Mouse (Mus musculus) midbrain, embryonic 13.5 days (tissue): ENCODE measurements around the gene Smtnl1. TPM values are rescaled to one million over a fixed set of nuclear protein-coding genes. Genes with fewer than 3 reads are reported as not detected.
A peak's percentile ranks its signal among the peaks of the same experiment; 100 is the strongest.

Source experiments
- ATAC-seq: fragments of 200-750 bp; cut with Nextera tagmentation; 2 replicates; pipeline ENCODE4 v1.8.0; 2017; ENCODE audit warnings: mild to moderate bottlenecking, moderate TSS enrichment, moderate library complexity
- H3K27ac ChIP-seq: fragments of 300-500 bp; sonication (generic); 2 replicates; pipeline ENCODE4 v1.5.1; 2015; ENCODE audit warnings: inconsistent platforms, mild to moderate bottlenecking, moderate library complexity
- H3K27me3 ChIP-seq: fragments of 300-500 bp; sonication (generic); 2 replicates; pipeline ENCODE4 v1.6.1; 2015; ENCODE audit warnings: mild to moderate bottlenecking, inconsistent platforms
- H3K36me3 ChIP-seq: fragments of 300-500 bp; sonication (generic); 2 replicates; pipeline ENCODE4 v1.6.1; 2015; ENCODE audit warnings: mild to moderate bottlenecking, inconsistent platforms
- H3K4me1 ChIP-seq: fragments of 300-500 bp; sonication (generic); replicated peaks from 2 replicates; pipeline ENCODE4 v1.6.1; 2015; ENCODE audit warnings: inconsistent platforms
- H3K4me2 ChIP-seq: fragments of 300-500 bp; sonication (generic); replicated peaks from 2 replicates; pipeline ENCODE4 v1.6.1; 2015; ENCODE audit warnings: moderate library complexity, mild to moderate bottlenecking, inconsistent platforms
- H3K4me3 ChIP-seq: fragments of 300-500 bp; sonication (generic); replicated peaks from 2 replicates; pipeline ENCODE4 v1.5.1; 2015; ENCODE audit warnings: mild to moderate bottlenecking, inconsistent platforms
- H3K9ac ChIP-seq: fragments of 300-500 bp; sonication (generic); replicated peaks from 2 replicates; pipeline ENCODE4 v1.6.1; 2015; ENCODE audit warnings: mild to moderate bottlenecking, inconsistent platforms
- H3K9me3 ChIP-seq: fragments of 300-500 bp; sonication (generic); 2 replicates; pipeline ENCODE4 v1.6.1; 2016; ENCODE audit warnings: mild to moderate bottlenecking, inconsistent platforms
- WGBS: fragments of 180-500 bp; shearing (Covaris S2); methylation state at CpG from one replicate; pipeline ENCODE4 v1.1.7; 2015; 5-methylcytosine and 5-hydroxymethylcytosine counted together
- polyA plus RNA-seq: library from polyadenylated mRNA; unstranded; fragments of >200 nt; fragmentation: Nextera tagmentation; extraction: Ambion mirVana; gene quantifications from 2 replicates; pipeline ENCODE4 v1.2.1, GENCODE M21; 2015

Smtnl1 gene
- polyA plus RNA-seq, 1 experiment from 2014 or later: not detected

GRCm38 (mm10) chr2:84850407-84851129 is 28.1 kb upstream of the Smtnl1 start:
- no peaks in the 10 kb centered on the region for H3K9me3 ChIP-seq
- 64% methylated on average over 7 of the region's 7 CpGs for WGBS
- peaks cover 4% of the 10 kb centered on the region for H3K4me1 ChIP-seq
- no peak overlapping the region for H3K9ac ChIP-seq
- H3K4me3 ChIP-seq: no peak overlapping the region
- no peak for ATAC-seq
- no peak overlapping the region for H3K27ac ChIP-seq
- H3K4me2 ChIP-seq: no peak overlapping the region
- H3K27me3 ChIP-seq: no peaks in the 10 kb centered on the region
- no peaks in the 10 kb centered on the region for H3K36me3 ChIP-seq

- H3K9me3 ChIP-seq: no peaks in the 10 kb centered on the region
- no peaks in the 10 kb centered on the region for H3K36me3 ChIP-seq
- H3K27ac ChIP-seq: no peak overlapping the region
- no peak for ATAC-seq
- no peak overlapping the region for H3K4me3 ChIP-seq
- peaks cover 19% of the 10 kb centered on the region for H3K27me3 ChIP-seq
- H3K4me2 ChIP-seq: no peak overlapping the region
- 85% methylated on average over 1 of the region's 1 CpGs for WGBS
- peaks cover 10% of the 10 kb centered on the region for H3K4me1 ChIP-seq
- H3K9ac ChIP-seq: no peak overlapping the region
Observed at GRCm38 (mm10) chr2:84845226-84845625, 22.8 kb upstream of the Smtnl1 start.

DNA sequence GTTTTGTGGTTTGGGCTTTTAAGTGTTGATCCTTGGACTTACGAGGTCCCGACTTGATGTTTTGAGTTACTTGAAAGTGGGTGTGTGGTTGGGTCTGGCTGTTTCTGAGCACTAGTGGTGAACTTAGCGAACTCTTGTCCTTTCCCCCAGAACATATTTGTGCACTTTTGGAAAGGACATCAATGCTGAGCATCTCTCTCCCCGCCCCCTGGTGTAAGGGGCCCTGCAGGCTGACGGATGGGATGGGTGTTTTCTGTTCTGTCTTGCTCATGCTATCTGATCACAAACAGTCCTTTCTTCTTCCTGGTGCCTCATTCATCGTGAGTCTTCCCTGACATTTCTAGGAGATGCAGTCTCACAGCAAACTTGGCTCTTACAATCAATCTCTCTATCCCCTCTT is 21.2 kb upstream of the Smtnl1 start:
- 88% methylated on average over 6 of the region's 6 CpGs for WGBS
- H3K36me3 ChIP-seq: no peaks in the 10 kb centered on the region
- H3K27ac ChIP-seq: no peak overlapping the region
- no peak for ATAC-seq
- H3K9ac ChIP-seq: no peak overlapping the region
- H3K4me2 ChIP-seq: no peak overlapping the region
- H3K4me1 ChIP-seq: peaks cover 26% of the 10 kb centered on the region
- no peaks in the 10 kb centered on the region for H3K9me3 ChIP-seq
- H3K4me3 ChIP-seq: no peak overlapping the region
- H3K27me3 ChIP-seq: peaks cover 35% of the 10 kb centered on the region

GRCm38 (mm10) chr2:84841905-84842304 is 19.5 kb upstream of the Smtnl1 start:
- no peak overlapping the region for H3K4me3 ChIP-seq
- H3K9me3 ChIP-seq: no peaks in the 10 kb centered on the region
- H3K36me3 ChIP-seq: no peaks in the 10 kb centered on the region
- no peak for ATAC-seq
- H3K4me1 ChIP-seq: peaks cover 27% of the 10 kb centered on the region
- 0 out of 2 replicates have a peak overlapping the region, but pooled peaks have one; percentile 91 for H3K4me2 ChIP-seq
- no peak overlapping the region for H3K27ac ChIP-seq
- no peak overlapping the region for H3K9ac ChIP-seq
- peaks cover 52% of the 10 kb centered on the region for H3K27me3 ChIP-seq

GRCm38 (mm10) chr2:84840748-84841563 is 18.5 kb upstream of the Smtnl1 start:
- Histone ChIP-seq H3K27ac (no peak overlapping the region), H3K4me1 (peaks cover 27% of the 10 kb centered on the region), H3K4me2 (peak overlapping the region; percentile 91), H3K27me3 (peaks cover 53% of the 10 kb centered on the region), H3K4me3 (peak overlapping the region; percentile 49), H3K9ac (peak overlapping the region; percentile 65), H3K36me3 (no peaks in the 10 kb centered on the region), H3K9me3 (no peaks in the 10 kb centered on the region)
- ATAC-seq: no peak
- 8% methylated on average over 17 of the region's 17 CpGs for WGBS

- Histone ChIP-seq H3K9ac (peak overlapping the region; percentile 65), H3K27ac (no peak overlapping the region), H3K9me3 (no peaks in the 10 kb centered on the region), H3K4me3 (peak overlapping the region; percentile 49), H3K4me2 (peak overlapping the region; percentile 91), H3K27me3 (peaks cover 58% of the 10 kb centered on the region), H3K4me1 (peaks cover 27% of the 10 kb centered on the region), H3K36me3 (no peaks in the 10 kb centered on the region)
- peak; percentile 91 for ATAC-seq
- under 1% methylated on average over 54 of the region's 54 CpGs for WGBS
Observed at GRCm38 (mm10) chr2:84840016-84840747, 17.7 kb upstream of the Smtnl1 start.

- Histone ChIP-seq H3K4me1 (peaks cover 27% of the 10 kb centered on the region), H3K27me3 (peaks cover 58% of the 10 kb centered on the region), H3K9ac (peak overlapping the region; percentile 65), H3K4me2 (peak overlapping the region; percentile 91), H3K27ac (no peak overlapping the region), H3K9me3 (no peaks in the 10 kb centered on the region), H3K36me3 (no peaks in the 10 kb centered on the region), H3K4me3 (peak overlapping the region; percentile 49)
- peak; percentile 3; the same call in 1 of the 2 replicates for ATAC-seq
- under 1% methylated on average over 47 of the region's 47 CpGs for WGBS
Observed at GRCm38 (mm10) chr2:84838993-84839980, 16.8 kb upstream of the Smtnl1 start.

DNA sequence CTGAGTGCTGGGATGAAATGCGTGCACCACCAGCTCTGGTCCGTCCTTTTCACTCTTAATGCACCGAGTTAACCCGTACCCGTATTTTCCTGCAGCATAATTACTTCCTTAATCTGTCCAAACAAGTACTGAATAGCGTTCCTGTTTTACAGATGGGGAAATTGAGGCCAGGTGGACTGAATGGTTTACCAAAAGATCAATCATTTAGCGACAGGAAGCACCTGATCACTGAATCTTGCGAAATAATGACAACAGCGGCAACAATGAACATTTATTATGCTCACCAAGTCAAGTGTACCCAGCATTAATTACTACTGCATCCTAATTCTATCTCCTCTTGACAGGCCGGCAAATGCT is 16.1 kb upstream of the Smtnl1 start, which contains the start of gene Slc43a1:
TSS of gene Slc43a1 (plus strand) at position 258 of the 357 bp plus-strand sequence.
- WGBS: 18% methylated on average over 10 of the region's 10 CpGs
- peaks cover 27% of the 10 kb centered on the region for H3K4me1 ChIP-seq
- no peak within 1 kb of the TSS for H3K27ac ChIP-seq
- ATAC-seq: no peak
- peak within 1 kb of the TSS; percentile 91 for H3K4me2 ChIP-seq
- H3K9me3 ChIP-seq: no peaks in the 10 kb centered on the region
- H3K9ac ChIP-seq: peak within 1 kb of the TSS; percentile 65; the same call in 1 of the 2 replicates
- peaks cover 58% of the 10 kb centered on the region for H3K27me3 ChIP-seq
- H3K4me3 ChIP-seq: peak within 1 kb of the TSS; percentile 49
- H3K36me3 ChIP-seq: no peaks in the 10 kb centered on the region

DNA sequence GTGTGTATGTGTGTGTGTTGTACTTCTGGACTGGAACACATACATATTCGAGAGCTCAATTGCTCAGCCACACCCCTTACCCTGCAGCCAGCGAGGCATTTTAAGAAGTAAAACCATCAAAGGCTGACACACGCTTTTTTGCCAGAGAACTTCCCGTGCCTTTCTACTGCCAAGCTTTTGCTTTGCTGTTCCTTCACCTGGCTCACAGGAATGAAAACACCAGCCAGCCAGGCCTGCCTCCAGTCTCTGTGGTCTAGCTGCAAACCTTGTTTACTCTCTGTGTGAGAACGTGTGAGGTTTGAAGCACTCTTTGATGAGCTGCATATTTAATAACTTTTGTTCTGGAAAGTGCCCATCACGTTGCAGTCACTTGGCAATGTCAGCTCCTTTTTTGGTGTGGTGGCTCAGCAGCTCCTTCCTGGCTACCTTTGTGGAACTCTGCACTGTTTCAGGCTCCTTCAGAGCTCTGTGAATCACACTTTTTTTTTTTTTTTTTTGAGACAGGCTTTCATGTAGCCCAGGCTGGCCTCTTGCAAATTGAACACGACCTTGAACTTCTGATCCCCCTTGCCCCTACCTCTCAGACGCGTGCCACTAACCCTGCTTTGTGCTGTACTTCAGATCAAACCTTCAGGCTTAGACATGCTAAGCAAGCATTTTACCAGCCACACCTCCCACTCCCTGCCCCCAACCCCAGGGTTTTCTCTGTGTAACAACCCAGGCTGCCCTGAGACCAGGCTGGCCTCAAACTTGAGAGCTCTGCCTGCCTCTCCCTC is 15.6 kb upstream of the Smtnl1 start:
- WGBS: 30% methylated on average over 9 of the region's 9 CpGs
- H3K9me3 ChIP-seq: no peaks in the 10 kb centered on the region
- H3K36me3 ChIP-seq: no peaks in the 10 kb centered on the region
- no peak overlapping the region for H3K27ac ChIP-seq
- peaks cover 58% of the 10 kb centered on the region for H3K27me3 ChIP-seq
- H3K4me1 ChIP-seq: peaks cover 27% of the 10 kb centered on the region
- H3K4me2 ChIP-seq: no peak overlapping the region
- no peak for ATAC-seq
- no peak overlapping the region for H3K4me3 ChIP-seq
- H3K9ac ChIP-seq: no peak overlapping the region

- WGBS: 67% methylated on average over 8 of the region's 8 CpGs
- Histone ChIP-seq H3K4me2 (no peak overlapping the region), H3K36me3 (no peaks in the 10 kb centered on the region), H3K4me3 (no peak overlapping the region), H3K4me1 (peaks cover 27% of the 10 kb centered on the region), H3K27ac (no peak overlapping the region), H3K27me3 (peaks cover 57% of the 10 kb centered on the region), H3K9me3 (no peaks in the 10 kb centered on the region), H3K9ac (no peak overlapping the region)
- ATAC-seq: no peak
Observed at GRCm38 (mm10) chr2:84837107-84837506, 14.7 kb upstream of the Smtnl1 start.
